ENCODE assay signal across 13 mouse cellular contexts in genomic region chr15:86074171-86074937, GRCm38 (mm10). TPM values are rescaled to one million over a fixed set of nuclear protein-coding genes. Genes with fewer than 3 reads are reported as not detected.
A peak's percentile ranks its signal among the peaks of the same experiment; 100 is the strongest.
DNase-seq lines count a peak whose midpoint lies in the region.
"Had no signal": no experiment of that assay in that cellular context is flagged by ENCODE, and none has a peak within 500 bp of the region (broad histone marks: within the 10 kb centered on the region; RNA-seq: fewer than 3 reads in every experiment).

No protein-coding gene starts in this region.

- DNase-seq in adrenal gland, adult 2 months: peak; percentile 54
- DNase-seq in adrenal gland, postnatal 25 days: no peak
- DNase-seq in kidney, adult 18-20 months: peak; percentile 47
- no peak for DNase-seq in kidney, postnatal 4 days
- DNase-seq in kidney, postnatal 14 days: peak; percentile 40
- DNase-seq in lung, postnatal 25 days (ENCODE audit: low spot score): peak; percentile 56
- no peak for DNase-seq in right cerebral cortex, postnatal 36 days (ENCODE audit: low spot score in 2 of 2)
- no peak for DNase-seq in retina, embryonic 14.5 days (ENCODE audit: low spot score)
- DNase-seq: cerebellum, adult 11 months; heart, adult 11 months; liver, postnatal 0 days; spleen, adult 18-20 months; thymus, postnatal 25 days had no signal

RNA-seq across cellular contexts. Expression of gene Gramd4, which starts 16.9 kb away (rescaled TPM):
- 10 to 100 TPM; 13.8 to 19.5 TPM for total RNA-seq in adrenal gland, adult 2 months (2021)
- polyA plus RNA-seq in adrenal gland, adult 2 months (2012; rRNA removed): 10.5 and 11.3 TPM in 2 replicates
- total RNA-seq in adrenal gland, postnatal 25 days (2021): 10.1 and 17.4 TPM in 2 replicates

RNA-seq across cellular contexts. Expression of gene Celsr1, which starts 40.8 kb away (rescaled TPM):
- total RNA-seq in adrenal gland, adult 2 months (2021): 1 to 10 TPM; 4.7 to 7.7 TPM
- polyA plus RNA-seq in adrenal gland, adult 2 months (2012; rRNA removed): 1.2 and 1.8 TPM in 2 replicates
- 6.9 and 8.7 TPM in 2 replicates for total RNA-seq in adrenal gland, postnatal 25 days (2021)

Comparison
In these comparisons a context has a peak if more than half of its experiments do, and no peak if none do; other contexts are left out.
1. DNase-seq: peak in adrenal gland, adult 2 months (single experiment), kidney, adult 18-20 months (single experiment), kidney, postnatal 14 days (single experiment) and lung, postnatal 25 days (single experiment); none in adrenal gland, postnatal 25 days (single experiment), kidney, postnatal 4 days (0 of 2), right cerebral cortex, postnatal 36 days (0 of 2) and retina, embryonic 14.5 days (single experiment).